Mouse (Mus musculus): ENCODE results near the gene Cyp2c68. TPM values are rescaled to one million over a fixed set of nuclear protein-coding genes. Genes with fewer than 3 reads are reported as not detected.
"Not testable (repeated sequence)": the region's sequence is repeated elsewhere in the genome, so short reads cannot be mapped to it uniquely, and the experiment has no call there.

Gene Cyp2c68
- not detected in 2 replicates for polyA plus RNA-seq (2016; fragmentation: Nextera tagmentation; extraction: Ambion mirVana)

DNA sequence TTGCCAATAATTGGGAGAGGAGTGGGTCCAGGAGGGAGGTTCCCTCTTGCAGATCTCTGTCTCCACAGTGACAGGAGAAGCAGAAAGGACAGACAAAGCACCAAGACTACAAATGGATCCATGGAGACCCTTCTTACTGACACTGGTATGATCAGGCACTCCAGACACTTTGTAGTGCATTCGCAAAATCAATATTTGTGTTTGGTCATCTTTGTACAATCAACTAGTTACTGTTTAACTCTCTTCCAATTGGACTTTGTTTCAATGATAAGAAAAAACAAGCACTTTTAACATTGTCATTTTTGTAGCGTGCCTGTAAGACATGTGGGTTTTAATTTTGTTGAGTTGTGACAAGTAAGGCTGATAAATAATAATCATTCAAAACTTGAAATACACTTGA is at the start of gene Cyp2c68:
TSS of gene Cyp2c68 (minus strand) at position 135 of the 400 bp plus-strand sequence.
- no peaks in the 10 kb centered on the region for H3K9me3 ChIP-seq
- no peaks in the 10 kb centered on the region for H3K36me3 ChIP-seq
- ATAC-seq (ENCODE audit: low FRiP score, low read depth): no peak
- no peak within 1 kb of the TSS for H3K4me2 ChIP-seq (replicated peaks)
- WGBS: 94% methylated on average over 2 of the region's 2 CpGs
- H3K4me3 ChIP-seq: no peak within 1 kb of the TSS
- no peaks in the 10 kb centered on the region for H3K4me1 ChIP-seq
- no peaks in the 10 kb centered on the region for H3K27me3 ChIP-seq
- H3K9ac ChIP-seq (replicated peaks): no peak within 1 kb of the TSS
- no peak within 1 kb of the TSS for H3K27ac ChIP-seq (replicated peaks)

DNA sequence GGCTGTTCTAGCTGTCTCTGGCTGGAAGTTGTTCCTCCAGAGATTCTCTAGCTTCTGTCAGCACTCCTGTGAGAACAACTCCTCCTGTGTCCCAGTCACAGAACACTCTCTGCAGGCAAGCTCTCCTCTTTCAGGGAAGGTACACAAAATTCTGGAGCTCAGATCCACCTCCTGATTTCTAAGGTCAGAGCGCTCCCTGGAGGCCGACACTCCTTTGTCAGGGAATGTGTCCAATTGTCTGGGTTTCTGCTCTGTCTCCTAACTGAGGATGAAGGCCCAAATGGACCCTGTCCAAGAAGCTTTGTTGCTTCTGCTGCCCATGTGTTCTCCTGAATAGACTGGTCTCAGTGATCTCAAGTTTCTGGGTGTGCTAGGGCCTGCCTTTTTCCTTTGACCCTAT is 44.6 kb upstream of the Cyp2c68 start:
- not testable (repeated sequence) for H3K36me3 ChIP-seq; H3K4me1 ChIP-seq; ATAC-seq (ENCODE audit: low FRiP score, low read depth); H3K4me2 ChIP-seq (replicated peaks); H3K27me3 ChIP-seq; H3K4me3 ChIP-seq; H3K9me3 ChIP-seq; H3K27ac ChIP-seq (replicated peaks); H3K9ac ChIP-seq (replicated peaks)
- WGBS: 84% methylated on average over 2 of the region's 2 CpGs

DNA sequence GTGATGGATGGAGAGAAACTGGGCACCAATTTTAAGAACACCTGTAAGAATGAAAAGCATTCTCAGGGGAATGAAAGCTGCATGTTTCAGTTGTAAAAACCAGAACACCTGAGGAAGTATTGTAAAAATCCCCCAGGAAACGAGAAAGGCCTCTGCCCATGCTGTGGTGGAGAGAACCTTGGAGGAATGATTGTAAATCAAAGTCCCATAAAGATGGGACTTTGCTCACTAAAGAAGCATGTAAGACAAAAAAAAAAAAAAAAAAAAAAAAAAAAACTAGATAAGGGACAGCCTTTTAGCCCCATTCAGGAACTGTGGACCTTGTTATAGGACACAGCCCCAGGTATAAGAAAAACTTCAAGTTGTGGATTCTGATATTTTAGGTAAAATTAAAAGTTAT is 4.5 kb upstream of the Cyp2c68 start:
- WGBS: 62% methylated on average over 1 of the region's 1 CpGs
- H3K4me2 ChIP-seq (replicated peaks): no peak overlapping the region
- H3K4me1 ChIP-seq: no peaks in the 10 kb centered on the region
- H3K27ac ChIP-seq (replicated peaks): no peak overlapping the region
- no peaks in the 10 kb centered on the region for H3K27me3 ChIP-seq
- no peaks in the 10 kb centered on the region for H3K9me3 ChIP-seq
- H3K36me3 ChIP-seq: no peaks in the 10 kb centered on the region
- no peak overlapping the region for H3K4me3 ChIP-seq
- H3K9ac ChIP-seq (replicated peaks): no peak overlapping the region
- ATAC-seq (ENCODE audit: low FRiP score, low read depth): no peak

DNA sequence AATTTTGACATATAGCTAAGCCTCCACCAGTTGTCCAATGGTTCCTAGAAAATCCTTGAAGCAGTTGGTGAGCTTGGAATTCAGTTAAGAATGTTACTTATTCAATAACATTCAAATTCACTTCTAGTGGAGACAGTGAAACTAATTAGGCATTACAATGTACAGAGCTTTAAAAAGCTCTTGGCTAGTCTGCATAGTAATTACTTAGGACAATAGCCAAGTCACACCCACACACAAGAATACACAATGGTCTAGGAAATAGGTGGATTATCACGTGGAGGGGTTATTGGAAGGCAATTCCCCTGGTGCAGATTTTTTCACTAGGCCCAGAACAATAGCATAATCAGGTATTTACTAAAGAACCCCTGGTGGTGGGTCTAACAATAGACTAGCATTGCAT is 3.5 kb upstream of the Cyp2c68 start:
- not testable (repeated sequence) for ATAC-seq (ENCODE audit: low FRiP score, low read depth)

DNA sequence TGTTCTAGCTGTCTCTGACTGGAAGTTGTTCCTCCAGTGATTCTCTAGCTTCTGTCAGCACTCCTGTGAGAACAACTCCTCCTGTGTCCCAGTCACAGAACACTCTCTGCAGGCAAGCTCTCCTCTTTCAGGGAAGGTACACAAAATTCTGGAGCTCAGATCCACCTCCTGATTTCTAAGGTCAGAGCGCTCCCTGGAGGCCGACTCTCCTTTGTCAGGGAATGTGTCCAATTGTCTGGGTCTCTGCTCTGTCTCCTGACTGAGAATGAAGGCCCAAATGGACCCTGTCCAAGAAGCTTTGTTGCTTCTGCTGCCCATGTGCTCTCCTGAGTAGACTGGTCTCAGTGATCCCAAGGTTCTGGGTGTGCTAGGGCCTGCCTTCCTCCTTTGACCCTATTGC is 29.7 kb downstream of the Cyp2c68 start:
- not testable (repeated sequence) for H3K4me1 ChIP-seq; H3K27ac ChIP-seq (replicated peaks); H3K36me3 ChIP-seq; ATAC-seq (ENCODE audit: low FRiP score, low read depth); H3K9ac ChIP-seq (replicated peaks); H3K4me2 ChIP-seq (replicated peaks); H3K27me3 ChIP-seq; H3K9me3 ChIP-seq; H3K4me3 ChIP-seq
- WGBS: 63% methylated on average over 2 of the region's 2 CpGs

More for the DNA sequence above, 3.5 kb upstream of the Cyp2c68 start:
- not testable (repeated sequence) for H3K9me3 ChIP-seq; H3K9ac ChIP-seq (replicated peaks); H3K4me3 ChIP-seq; H3K4me1 ChIP-seq; H3K36me3 ChIP-seq; H3K27me3 ChIP-seq; H3K27ac ChIP-seq (replicated peaks); H3K4me2 ChIP-seq (replicated peaks)
- WGBS: 61% methylated on average over 1 of the region's 1 CpGs

DNA sequence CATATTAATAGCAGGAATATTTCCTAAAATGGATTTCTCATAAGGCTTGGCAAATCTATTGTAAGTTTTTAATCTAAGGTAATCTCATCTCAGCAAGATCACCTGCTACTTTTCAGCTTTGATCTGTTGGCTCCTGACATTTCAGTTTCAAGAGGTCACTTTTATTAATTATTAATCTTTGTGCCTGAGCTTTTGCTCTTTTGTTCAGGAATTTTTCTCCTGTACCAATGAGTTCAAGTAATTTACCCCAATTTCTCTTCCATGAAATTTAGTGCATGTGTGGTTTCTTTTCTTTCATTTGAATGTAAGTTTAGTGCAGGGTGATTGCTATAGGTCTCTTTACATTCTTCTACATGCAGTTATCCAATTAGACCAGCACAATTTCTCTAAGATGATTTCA is 75.2 kb downstream of the Cyp2c68 start:
- not testable (repeated sequence) for H3K9me3 ChIP-seq; H3K36me3 ChIP-seq; H3K27me3 ChIP-seq; H3K9ac ChIP-seq (replicated peaks); ATAC-seq (ENCODE audit: low FRiP score, low read depth); H3K4me3 ChIP-seq; H3K4me2 ChIP-seq (replicated peaks); H3K4me1 ChIP-seq; H3K27ac ChIP-seq (replicated peaks)

DNA sequence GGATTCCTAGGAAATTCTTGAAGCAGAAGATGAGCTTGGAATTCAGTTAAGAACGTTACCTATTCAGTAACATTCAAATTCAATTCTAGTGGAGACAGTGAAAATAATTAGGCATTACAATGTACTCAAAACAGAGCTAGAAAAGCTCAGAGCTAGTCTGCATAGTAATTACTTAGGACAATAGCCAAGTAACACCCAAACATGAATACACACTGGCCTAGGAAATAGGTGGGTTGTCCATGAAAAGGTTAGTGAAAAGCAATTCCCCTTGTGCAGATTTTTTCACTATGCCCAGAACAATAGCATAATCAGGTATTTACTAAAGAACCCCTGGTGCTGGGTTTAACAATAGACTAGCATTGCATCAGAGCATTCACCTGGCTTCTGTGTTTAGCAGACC is 88.5 kb downstream of the Cyp2c68 start:
- ATAC-seq (ENCODE audit: low FRiP score, low read depth): no peak
- Histone ChIP-seq H3K27me3 (no peaks in the 10 kb centered on the region), H3K9me3 (peaks cover 10% of the 10 kb centered on the region; the same call in 1 of the 2 replicates), H3K9ac (replicated peaks) (no peak overlapping the region), H3K4me1 (no peaks in the 10 kb centered on the region), H3K4me3 (no peak overlapping the region), H3K27ac (replicated peaks) (no peak overlapping the region), H3K36me3 (no peaks in the 10 kb centered on the region), H3K4me2 (replicated peaks) (no peak overlapping the region)
- 48% methylated on average over 1 of the region's 1 CpGs for WGBS

DNA sequence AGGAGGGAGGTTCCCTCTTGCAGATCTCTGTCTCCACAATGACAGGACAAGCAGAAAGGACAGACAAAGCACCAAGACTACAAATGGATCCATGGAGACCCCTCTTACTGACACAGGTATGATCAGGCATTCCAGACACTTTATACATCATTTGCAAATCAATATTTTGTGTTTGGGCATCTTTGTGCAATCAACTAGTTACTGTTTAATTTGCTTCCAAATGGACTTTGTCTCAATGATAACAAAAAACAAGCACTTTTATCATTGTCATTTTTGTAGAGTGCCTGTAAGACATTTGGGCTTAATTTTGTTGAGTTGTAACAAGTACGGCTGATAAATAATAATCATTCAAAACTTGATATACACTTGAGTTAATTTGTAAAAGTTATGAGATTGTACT is 91.9 kb downstream of the Cyp2c68 start, which contains the start of gene Cyp2c67:
TSS of gene Cyp2c67 (minus strand) at position 114 of the 400 bp plus-strand sequence.
- Histone ChIP-seq H3K4me2 (replicated peaks) (no peak within 1 kb of the TSS), H3K4me1 (no peaks in the 10 kb centered on the region), H3K27ac (replicated peaks) (no peak within 1 kb of the TSS), H3K4me3 (no peak within 1 kb of the TSS), H3K9ac (replicated peaks) (no peak within 1 kb of the TSS), H3K9me3 (peaks cover 25% of the 10 kb centered on the region), H3K36me3 (no peaks in the 10 kb centered on the region), H3K27me3 (no peaks in the 10 kb centered on the region)
- ATAC-seq (ENCODE audit: low FRiP score, low read depth): no peak
- WGBS: 90% methylated on average over 1 of the region's 1 CpGs

DNA sequence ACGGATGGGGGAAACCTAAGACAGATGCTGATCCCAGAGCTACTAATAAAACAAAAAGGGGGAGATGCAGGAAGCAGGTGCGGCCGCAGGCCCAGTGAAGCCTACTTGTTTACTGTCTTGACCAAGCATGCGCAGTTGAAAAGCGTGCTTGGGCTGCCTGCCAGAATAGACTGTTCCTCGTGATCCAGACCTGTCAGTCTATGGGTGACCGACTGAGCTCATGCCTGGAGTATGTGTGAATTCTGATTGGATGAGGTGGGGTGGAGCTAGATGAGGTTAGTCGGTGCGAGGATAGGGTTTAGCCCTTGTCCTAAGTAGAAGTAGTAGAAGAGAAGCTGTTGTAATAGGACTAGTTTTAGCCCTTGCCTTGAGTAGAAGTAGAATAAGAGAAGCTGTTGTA is 93.3 kb downstream of the Cyp2c68 start:
- ATAC-seq (ENCODE audit: low FRiP score, low read depth): no peak
- no peak overlapping the region for H3K9ac ChIP-seq (replicated peaks)
- H3K27ac ChIP-seq (replicated peaks): no peak overlapping the region
- H3K27me3 ChIP-seq: no peaks in the 10 kb centered on the region
- WGBS: 89% methylated on average over 9 of the region's 9 CpGs
- no peak overlapping the region for H3K4me2 ChIP-seq (replicated peaks)
- no peaks in the 10 kb centered on the region for H3K36me3 ChIP-seq
- no peak overlapping the region for H3K4me3 ChIP-seq
- peaks cover 25% of the 10 kb centered on the region for H3K9me3 ChIP-seq
- H3K4me1 ChIP-seq: no peaks in the 10 kb centered on the region

DNA sequence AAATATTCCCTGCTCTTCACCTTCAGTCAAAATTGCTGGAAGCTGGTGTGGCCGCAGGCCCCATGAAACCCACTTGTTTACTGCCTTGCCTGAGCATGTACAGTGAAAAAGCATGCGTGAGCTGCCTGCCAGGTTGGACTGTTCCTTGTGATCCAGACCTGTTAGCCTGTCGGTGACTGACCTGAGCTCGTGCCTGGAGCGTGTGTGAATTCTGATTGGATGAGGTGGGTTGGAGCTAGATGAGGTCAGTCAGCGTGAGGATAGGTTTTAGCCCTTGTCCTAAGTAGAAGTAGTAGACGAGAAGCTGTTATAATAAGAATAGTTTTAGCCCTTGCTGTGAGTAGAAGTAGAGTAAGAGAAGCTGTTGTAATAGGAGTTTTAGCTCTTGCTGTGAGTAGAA is 96.3 kb downstream of the Cyp2c68 start:
- not testable (repeated sequence) for ATAC-seq (ENCODE audit: low FRiP score, low read depth); H3K36me3 ChIP-seq; H3K27ac ChIP-seq (replicated peaks); H3K9ac ChIP-seq (replicated peaks); H3K4me2 ChIP-seq (replicated peaks); H3K4me1 ChIP-seq; H3K4me3 ChIP-seq; H3K27me3 ChIP-seq
- WGBS: 85% methylated on average over 7 of the region's 7 CpGs
- peaks cover 21% of the 10 kb centered on the region for H3K9me3 ChIP-seq

Other genes with a start within 250 kb of the Cyp2c68 start
- gene Cyp2c39, start 230.2 kb downstream of the Cyp2c68 start, polyA plus RNA-seq (2016; fragmentation: Nextera tagmentation; extraction: Ambion mirVana): not detected in 2 replicates
- gene Cyp2c67, start 92.0 kb downstream of the Cyp2c68 start, polyA plus RNA-seq (2016; fragmentation: Nextera tagmentation; extraction: Ambion mirVana): not detected in 2 replicates
- not detected in 2 replicates for gene Cyp2c40, start 71.8 kb upstream of the Cyp2c68 start, polyA plus RNA-seq (2016; fragmentation: Nextera tagmentation; extraction: Ambion mirVana)
- gene Cyp2c69, start 145.7 kb upstream of the Cyp2c68 start, polyA plus RNA-seq (2016; fragmentation: Nextera tagmentation; extraction: Ambion mirVana): not detected in 2 replicates

All from midbrain, embryonic 12.5 days (tissue).